In the genomic region with DNA sequence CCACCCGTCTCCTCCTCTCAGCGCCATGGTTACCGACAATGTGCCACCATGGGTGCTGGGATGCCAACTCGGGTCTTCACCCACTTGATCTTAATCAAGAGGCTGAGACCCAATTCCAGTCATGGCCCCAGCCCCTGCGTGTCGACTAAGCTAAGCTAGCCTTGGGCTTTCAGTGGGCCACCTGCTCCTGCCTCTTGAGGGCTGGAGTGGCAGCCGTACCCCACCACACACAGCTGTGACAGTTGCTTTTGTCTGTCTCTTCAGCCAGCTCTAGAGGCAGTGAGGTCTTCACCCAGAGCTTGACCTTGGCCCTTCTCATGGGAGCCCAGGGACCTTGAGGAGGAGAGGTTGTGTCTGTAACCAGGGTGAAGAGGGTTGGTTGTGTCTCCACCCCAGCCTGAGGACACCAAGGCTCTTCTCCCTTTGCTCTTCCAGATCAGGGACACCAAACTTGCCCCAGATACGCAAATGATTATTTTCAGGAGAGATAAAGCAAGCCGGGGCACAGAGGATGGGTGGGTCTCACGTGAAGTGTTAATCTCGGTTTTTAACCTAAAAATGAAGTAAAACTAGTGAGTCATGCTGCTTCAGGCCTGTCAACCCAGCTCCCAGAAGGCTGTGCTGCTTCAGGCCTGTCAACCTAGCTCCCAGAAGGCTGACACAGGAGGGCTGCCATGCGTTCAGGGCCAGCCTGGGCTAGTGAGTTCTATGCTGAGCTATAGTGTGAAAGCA, we compare ENCODE assay signal across 28 mouse cellular contexts. TPM values are rescaled to one million over a fixed set of nuclear protein-coding genes. Genes with fewer than 3 reads are reported as not detected.
A peak's percentile ranks its signal among the peaks of the same experiment; 100 is the strongest.
DNase-seq lines count a peak whose midpoint lies in the region; ATAC-seq and TF ChIP-seq lines count a peak whose summit lies in the region.
"Had no signal": no experiment of that assay in that cellular context is flagged by ENCODE, and none has a peak within 500 bp of the region (broad histone marks: within the 10 kb centered on the region; RNA-seq: fewer than 3 reads in every experiment).

No protein-coding gene starts in this region.

- H3K36me3 ChIP-seq in thymus, adult 2 months (ENCODE audit: control insufficient read depth, insufficient read depth, low read length): no peaks in the 10 kb centered on the region
- no peaks in the 10 kb centered on the region for H3K36me3 ChIP-seq in liver, embryonic 14.5 days (replicated peaks; ENCODE audit: control insufficient read depth, insufficient read depth, low read depth)
- H3K36me3 ChIP-seq in hindbrain, embryonic 12.5 days: peaks cover 24% of the 10 kb centered on the region; the same call in 1 of the 2 replicates

- no peak for TF ChIP-seq CTCF in thymus, adult 2 months (IDR thresholded peaks at IDR 0.05; ENCODE audit: borderline replicate concordance, control insufficient read depth, extremely low read depth, insufficient read depth, low read length, poor library complexity)
- no peak for TF ChIP-seq CTCF in liver, embryonic 14.5 days (IDR thresholded peaks at IDR 0.05; ENCODE audit: low read depth)

- ATAC-seq in liver, embryonic 14.5 days (ENCODE audit: insufficient read depth): peak; percentile 57; the same call in 1 of the 2 replicates
- no peak for ATAC-seq in hindbrain, embryonic 12.5 days (ENCODE audit: low FRiP score)
- ATAC-seq: forebrain, embryonic 14.5 days; lung, postnatal 0 days; Patski had no signal

- 77% methylated on average over 12 of the region's 12 CpGs for WGBS in thymus, adult 2 months
- 60% methylated on average over 12 of the region's 12 CpGs for WGBS in liver, embryonic 14.5 days (ENCODE audit: insufficient replicate concordance)
- WGBS in hindbrain, embryonic 12.5 days: 82% methylated on average over 12 of the region's 12 CpGs

- no peak for DNase-seq in thymus, adult 2 months
- DNase-seq in thymus, postnatal 4 days: no peak
- peak; percentile 36 for DNase-seq in c-Kit-positive CD71-positive TER-119-negative erythroid progenitor cells, embryonic 14.5 days (ENCODE audit: low read depth)
- peak in 1 of 3 experiments; percentile 35 for DNase-seq in liver, embryonic 14.5 days (ENCODE audit: low read depth in 3 of 3, low spot score in 3 of 3)
- DNase-seq in thymus, postnatal 14 days: peak; percentile 51
- DNase-seq in adrenal gland, postnatal 10 days: no peak
- DNase-seq in urinary bladder, postnatal 36 days (ENCODE audit: low spot score in 2 of 2): no peak
- DNase-seq: adrenal gland, postnatal 14 days; B cell, adult 2 months; cerebellum, adult 18-20 months; cerebellum, postnatal 10 days; gastrocnemius, postnatal 14 days; heart, postnatal 36 days; kidney, adult 18-20 months; kidney, postnatal 36 days; lung, adult 18-20 months; lung, postnatal 4 days; midbrain, embryonic 14.5 days; right cerebral cortex, adult 18-20 months; spleen, adult 18-20 months had no signal

- no peaks in the 10 kb centered on the region for H3K9me3 ChIP-seq in liver, embryonic 14.5 days (ENCODE audit: control insufficient read depth, low read length)
- peaks cover 6% of the 10 kb centered on the region; the same call in 1 of the 2 replicates for H3K9me3 ChIP-seq in hindbrain, embryonic 12.5 days (replicated peaks)
- H3K9me3 ChIP-seq: hindbrain, embryonic 13.5 days; kidney, embryonic 15.5 days; neural tube, embryonic 15.5 days had no signal

- H3K4me3 ChIP-seq in thymus, adult 2 months (ENCODE audit: control insufficient read depth, insufficient read depth, low read length): no peak overlapping the region
- H3K4me3 ChIP-seq in liver, embryonic 14.5 days (ENCODE audit: insufficient read depth in 1 of 2, low read depth in 2 of 2, low read length in 2 of 2): no peak overlapping the region
- no peak overlapping the region for H3K4me3 ChIP-seq in hindbrain, embryonic 12.5 days
- H3K4me3 ChIP-seq: hindbrain, embryonic 13.5 days; kidney, embryonic 15.5 days; limb, embryonic 13.5 days; neural tube, embryonic 15.5 days had no signal

- TF ChIP-seq EP300 in liver, embryonic 14.5 days (IDR thresholded peaks at IDR 0.05; ENCODE audit: low read depth): no peak

- no peak for TF ChIP-seq POLR2A in thymus, adult 2 months (IDR thresholded peaks at IDR 0.05; ENCODE audit: control insufficient read depth, extremely low read depth, insufficient read depth, low read length, poor library complexity)

- H3K27ac ChIP-seq in thymus, adult 2 months (ENCODE audit: control insufficient read depth, insufficient read depth, low read length): peak overlapping the region; percentile 69
- no peak overlapping the region for H3K27ac ChIP-seq in liver, embryonic 14.5 days
- no peak overlapping the region for H3K27ac ChIP-seq in hindbrain, embryonic 12.5 days
- H3K27ac ChIP-seq: hindbrain, embryonic 13.5 days; kidney, embryonic 15.5 days; limb, embryonic 13.5 days; neural tube, embryonic 15.5 days had no signal

- no peak overlapping the region for H3K9ac ChIP-seq in liver, embryonic 14.5 days (replicated peaks)
- no peak overlapping the region for H3K9ac ChIP-seq in hindbrain, embryonic 12.5 days
- H3K9ac ChIP-seq: hindbrain, embryonic 13.5 days; kidney, embryonic 15.5 days; limb, embryonic 13.5 days; neural tube, embryonic 15.5 days had no signal

- no peaks in the 10 kb centered on the region for H3K27me3 ChIP-seq in thymus, adult 2 months (ENCODE audit: control insufficient read depth, insufficient read depth, low read length)
- H3K27me3 ChIP-seq in liver, embryonic 14.5 days (ENCODE audit: control insufficient read depth, insufficient read depth, low read length): no peaks in the 10 kb centered on the region
- no peaks in the 10 kb centered on the region for H3K27me3 ChIP-seq in hindbrain, embryonic 12.5 days
- H3K27me3 ChIP-seq: hindbrain, embryonic 13.5 days; kidney, embryonic 15.5 days; limb, embryonic 13.5 days; neural tube, embryonic 15.5 days; Patski had no signal

- H3K4me1 ChIP-seq in thymus, adult 2 months (replicated peaks; ENCODE audit: control insufficient read depth, insufficient read depth, low read length): peaks cover 40% of the 10 kb centered on the region
- H3K4me1 ChIP-seq in liver, embryonic 14.5 days (replicated peaks; ENCODE audit: control insufficient read depth in 2 of 2, insufficient read depth in 2 of 2, low read length in 1 of 2): no peaks in the 10 kb centered on the region
- no peaks in the 10 kb centered on the region for H3K4me1 ChIP-seq in hindbrain, embryonic 12.5 days
- H3K4me1 ChIP-seq: hindbrain, embryonic 13.5 days; kidney, embryonic 15.5 days; limb, embryonic 13.5 days; neural tube, embryonic 15.5 days had no signal

- H3K4me2 ChIP-seq in liver, embryonic 14.5 days (ENCODE audit: low read depth): no peak overlapping the region
- H3K4me2 ChIP-seq in hindbrain, embryonic 12.5 days (replicated peaks): no peak overlapping the region
- H3K4me2 ChIP-seq: hindbrain, embryonic 13.5 days; kidney, embryonic 15.5 days; limb, embryonic 13.5 days; neural tube, embryonic 15.5 days had no signal

RNA-seq across cellular contexts. Expression of a gene that starts 27.4 kb away (rescaled TPM):
- 23.8 and 25.4 TPM in 2 replicates for polyA plus RNA-seq in thymus, adult 2 months (2012; rRNA removed)
- polyA plus RNA-seq in liver, embryonic 14.5 days (2012; rRNA removed): 1.2 TPM in 2 replicates
- 0.36 and 0.62 TPM in 2 replicates for polyA plus RNA-seq in liver, embryonic 14.5 days (2014; fragmentation: Nextera tagmentation; extraction: Ambion mirVana)
- 1 to 10 TPM; 4.4 to 7.4 TPM for total RNA-seq in adrenal gland, postnatal 10 days (2021)
- 9.1 and 10.3 TPM in 2 replicates for polyA plus RNA-seq in hindbrain, embryonic 12.5 days (2016; fragmentation: Nextera tagmentation; extraction: Ambion mirVana)

RNA-seq across cellular contexts. Expression of a gene that starts 27.4 kb away (rescaled TPM):
- polyA plus RNA-seq in thymus, adult 2 months (2012; rRNA removed): 55.3 and 59.5 TPM in 2 replicates
- 10.2 and 10.5 TPM in 2 replicates for polyA plus RNA-seq in liver, embryonic 14.5 days (2012; rRNA removed)
- 13.1 TPM in 2 replicates for polyA plus RNA-seq in liver, embryonic 14.5 days (2014; fragmentation: Nextera tagmentation; extraction: Ambion mirVana)
- total RNA-seq in adrenal gland, postnatal 10 days (2021): 10 to 100 TPM; 24.8 to 26.9 TPM
- 26.0 and 27.9 TPM in 2 replicates for polyA plus RNA-seq in hindbrain, embryonic 12.5 days (2016; fragmentation: Nextera tagmentation; extraction: Ambion mirVana)

RNA-seq across cellular contexts. Expression of a gene that starts 37.8 kb away (rescaled TPM):
- 33.8 and 34.0 TPM in 2 replicates for polyA plus RNA-seq in thymus, adult 2 months (2012; rRNA removed)
- 12.8 and 13.1 TPM in 2 replicates for polyA plus RNA-seq in liver, embryonic 14.5 days (2012; rRNA removed)
- 13.7 and 19.6 TPM in 2 replicates for polyA plus RNA-seq in liver, embryonic 14.5 days (2014; fragmentation: Nextera tagmentation; extraction: Ambion mirVana)
- total RNA-seq in adrenal gland, postnatal 10 days (2021): 10 to 100 TPM; 89.9 to 96.4 TPM
- 68.4 and 73.9 TPM in 2 replicates for polyA plus RNA-seq in hindbrain, embryonic 12.5 days (2016; fragmentation: Nextera tagmentation; extraction: Ambion mirVana)

Comparison
In these comparisons a context has a peak if more than half of its experiments do, and no peak if none do; other contexts are left out.
1. DNase-seq: peak in c-Kit-positive CD71-positive TER-119-negative erythroid progenitor cells, embryonic 14.5 days (single experiment) and thymus, postnatal 14 days (single experiment); none in thymus, adult 2 months (single experiment), thymus, postnatal 4 days (single experiment), adrenal gland, postnatal 10 days (single experiment) and urinary bladder, postnatal 36 days (0 of 2).